Mouse (Mus musculus) kidney, embryonic 15.5 days (tissue): Measurements from ENCODE around the gene Cpsf4l. TPM values are rescaled to one million over a fixed set of nuclear protein-coding genes. Genes with fewer than 3 reads are reported as not detected.

ENCODE experiments used
- ATAC-seq: fragments of 200-750 bp; cut with Nextera tagmentation; replicated peaks from 2 replicates; pipeline ENCODE4 v1.8.0; 2017; ENCODE audit warnings: moderate TSS enrichment; ENCODE audit not compliant: low FRiP score
- H3K27ac ChIP-seq: fragments of 300-500 bp; sonication (generic); 2 replicates; pipeline ENCODE4 v1.5.1; 2015; ENCODE audit warnings: mild to moderate bottlenecking, inconsistent platforms
- H3K27me3 ChIP-seq: fragments of 300-500 bp; sonication (generic); 2 replicates; pipeline ENCODE4 v1.6.1; 2015; ENCODE audit warnings: inconsistent platforms
- H3K36me3 ChIP-seq: fragments of 300-500 bp; sonication (generic); 2 replicates; pipeline ENCODE4 v1.6.1; 2015; ENCODE audit warnings: inconsistent platforms
- H3K4me1 ChIP-seq: fragments of 300-500 bp; sonication (generic); 2 replicates; pipeline ENCODE4 v1.6.1; 2015; ENCODE audit warnings: inconsistent platforms
- H3K4me2 ChIP-seq: fragments of 300-500 bp; sonication (generic); 2 replicates; pipeline ENCODE4 v1.6.1; 2015; ENCODE audit warnings: moderate library complexity, mild to moderate bottlenecking, inconsistent platforms
- H3K4me3 ChIP-seq: fragments of 300-500 bp; sonication (generic); replicated peaks from 2 replicates; pipeline ENCODE4 v1.5.1; 2015; ENCODE audit warnings: mild to moderate bottlenecking, inconsistent platforms
- H3K9ac ChIP-seq: fragments of 300-500 bp; sonication (generic); 2 replicates; pipeline ENCODE4 v1.6.1; 2015; ENCODE audit warnings: mild to moderate bottlenecking, inconsistent platforms
- H3K9me3 ChIP-seq: fragments of 300-500 bp; sonication (generic); replicated peaks from 2 replicates; pipeline ENCODE4 v1.6.1; 2016; ENCODE audit warnings: inconsistent platforms
- WGBS: fragments of 180-500 bp; shearing (Covaris S2); methylation state at CpG from one replicate; pipeline ENCODE4 v1.1.7; 2015; ENCODE audit warnings: mixed read lengths; 5-methylcytosine and 5-hydroxymethylcytosine counted together
- polyA plus RNA-seq: library from polyadenylated mRNA; unstranded; fragments of >200 nt; fragmentation: Nextera tagmentation; extraction: Ambion mirVana; gene quantifications from 2 replicates; pipeline ENCODE4 v1.2.1, GENCODE M21; 2015

Cpsf4l gene
- polyA plus RNA-seq, 1 experiment from 2014 or later = 0.74 TPM

- Histone ChIP-seq H3K4me3 (no peak overlapping the region), H3K36me3 (peaks cover 99% of the 10 kb centered on the region), H3K4me1 (peaks cover 13% of the 10 kb centered on the region), H3K27me3 (no peaks in the 10 kb centered on the region), H3K9ac (no peak overlapping the region), H3K27ac (0 out of 2 replicates have a peak overlapping the region, but pooled peaks have one; percentile 14), H3K9me3 (no peaks in the 10 kb centered on the region), H3K4me2 (no peak overlapping the region)
- WGBS = 69% methylated on average over 4 of the region's 4 CpGs
- ATAC-seq = no peak
Observed at GRCm38 (mm10) chr11:113658763-113659162, 51.1 kb downstream of the Cpsf4l start.

DNA sequence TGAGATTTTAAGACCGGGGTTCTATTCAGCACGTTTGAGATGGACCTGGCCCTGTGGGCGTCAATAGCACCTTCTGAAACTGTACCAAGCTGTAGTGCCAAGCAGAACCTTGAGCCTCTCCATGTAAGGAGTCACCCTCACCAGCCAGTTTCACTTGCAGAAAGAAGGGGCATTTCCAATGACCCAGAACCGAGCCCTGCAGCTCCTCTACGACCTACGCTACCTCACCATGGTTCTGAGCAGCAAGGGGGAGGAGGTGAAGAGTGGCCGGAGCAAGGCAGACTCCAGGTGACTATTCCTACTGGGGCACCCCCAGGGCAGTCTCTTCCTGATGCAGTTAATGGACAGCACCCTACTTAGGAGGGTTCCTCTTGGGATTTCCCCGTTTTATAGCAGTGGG is 51.5 kb downstream of the Cpsf4l start:
- H3K27me3 ChIP-seq = no peaks in the 10 kb centered on the region
- H3K4me2 ChIP-seq = no peak overlapping the region
- H3K9me3 ChIP-seq = no peaks in the 10 kb centered on the region
- no peak for ATAC-seq
- H3K27ac ChIP-seq = 0 out of 2 replicates have a peak overlapping the region, but pooled peaks have one; percentile 14
- peaks cover 15% of the 10 kb centered on the region for H3K4me1 ChIP-seq
- no peak overlapping the region for H3K4me3 ChIP-seq
- H3K9ac ChIP-seq = no peak overlapping the region
- 68% methylated on average over 8 of the region's 8 CpGs for WGBS
- peaks cover 99% of the 10 kb centered on the region for H3K36me3 ChIP-seq

DNA sequence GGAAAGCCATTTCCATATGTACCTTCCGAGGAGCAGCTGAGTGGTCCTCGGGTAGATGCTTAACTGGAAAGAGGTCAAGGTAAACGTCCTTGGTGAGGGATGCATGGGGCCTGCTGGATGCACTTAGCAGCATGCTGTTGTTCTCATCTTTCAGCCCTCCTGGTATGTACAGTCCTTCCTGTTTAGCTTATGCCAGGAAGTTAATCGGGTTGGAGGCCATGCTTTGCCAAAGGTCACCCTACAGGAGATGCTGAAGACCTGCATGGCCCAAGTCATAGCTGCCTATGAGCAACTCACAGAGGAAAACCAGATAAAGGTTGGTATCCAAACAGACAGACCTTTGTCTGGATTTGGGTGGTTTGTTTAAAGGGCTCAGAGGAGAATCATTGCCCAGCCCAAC is 52.6 kb downstream of the Cpsf4l start:
- WGBS = 57% methylated on average over 4 of the region's 4 CpGs
- Histone ChIP-seq H3K27ac (no peak overlapping the region), H3K9me3 (no peaks in the 10 kb centered on the region), H3K4me2 (no peak overlapping the region), H3K36me3 (peaks cover 99% of the 10 kb centered on the region), H3K4me3 (no peak overlapping the region), H3K27me3 (no peaks in the 10 kb centered on the region), H3K4me1 (peaks cover 26% of the 10 kb centered on the region), H3K9ac (no peak overlapping the region)
- ATAC-seq = no peak

- 86% methylated on average over 8 of the region's 8 CpGs for WGBS
- no peaks in the 10 kb centered on the region for H3K27me3 ChIP-seq
- H3K4me3 ChIP-seq = no peak overlapping the region
- H3K27ac ChIP-seq = no peak overlapping the region
- no peaks in the 10 kb centered on the region for H3K9me3 ChIP-seq
- no peak overlapping the region for H3K9ac ChIP-seq
- peaks cover 33% of the 10 kb centered on the region for H3K4me1 ChIP-seq
- no peak for ATAC-seq
- peaks cover 97% of the 10 kb centered on the region for H3K36me3 ChIP-seq
- H3K4me2 ChIP-seq = no peak overlapping the region
Observed at GRCm38 (mm10) chr11:113656511-113656932, 53.3 kb downstream of the Cpsf4l start.

GRCm38 (mm10) chr11:113654561-113655270 is 55.1 kb downstream of the Cpsf4l start:
- Histone ChIP-seq H3K4me1 (peaks cover 47% of the 10 kb centered on the region), H3K27me3 (no peaks in the 10 kb centered on the region), H3K9ac (no peak overlapping the region), H3K4me3 (no peak overlapping the region), H3K9me3 (no peaks in the 10 kb centered on the region), H3K27ac (no peak overlapping the region), H3K36me3 (peaks cover 79% of the 10 kb centered on the region), H3K4me2 (no peak overlapping the region)
- ATAC-seq = no peak
- 85% methylated on average over 18 of the region's 18 CpGs for WGBS

DNA sequence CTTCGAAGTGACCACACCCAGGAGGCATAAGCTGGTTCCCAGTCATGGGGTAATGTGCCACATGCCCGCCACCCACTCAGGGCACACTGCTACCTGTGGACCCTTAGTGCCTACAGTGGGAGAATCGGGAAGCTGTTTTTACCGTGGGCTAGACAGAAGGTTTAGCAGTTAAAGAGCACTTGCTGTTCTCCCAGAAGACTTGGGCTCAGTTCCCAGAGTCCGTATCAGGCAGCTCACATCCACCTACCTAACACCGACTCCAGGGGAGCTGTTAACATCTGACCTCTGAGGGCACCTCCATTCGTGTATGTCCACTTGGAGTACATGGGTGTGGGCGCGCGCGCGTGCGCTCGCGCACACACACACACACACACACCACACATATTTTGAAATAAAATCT is 55.7 kb downstream of the Cpsf4l start:
- 90% methylated on average over 15 of the region's 15 CpGs for WGBS
- Histone ChIP-seq H3K4me1 (peaks cover 45% of the 10 kb centered on the region), H3K27ac (no peak overlapping the region), H3K9me3 (no peaks in the 10 kb centered on the region), H3K27me3 (no peaks in the 10 kb centered on the region), H3K9ac (no peak overlapping the region), H3K4me2 (no peak overlapping the region), H3K4me3 (no peak overlapping the region), H3K36me3 (peaks cover 73% of the 10 kb centered on the region)
- no peak for ATAC-seq

DNA sequence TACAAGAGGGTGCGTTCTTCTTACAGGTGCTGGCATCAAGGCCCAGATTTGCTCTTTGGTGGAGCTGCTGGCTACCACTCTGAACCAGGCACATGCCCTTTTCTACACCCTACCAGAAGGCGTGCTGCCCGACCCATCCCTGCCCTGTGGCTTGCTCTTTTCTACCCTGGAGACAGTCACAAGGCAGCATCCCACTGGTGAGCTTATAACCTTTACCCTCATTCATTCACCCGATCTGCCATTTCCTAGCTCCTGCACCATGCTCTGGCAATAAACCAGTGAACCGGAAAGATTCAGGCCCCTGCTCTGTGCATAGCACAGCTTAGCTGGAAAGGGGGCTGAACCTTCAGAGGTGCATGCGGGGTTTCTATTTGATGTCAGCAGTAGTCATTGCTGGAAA is 57.3 kb downstream of the Cpsf4l start:
- no peak overlapping the region for H3K9ac ChIP-seq
- H3K4me1 ChIP-seq = peaks cover 50% of the 10 kb centered on the region
- ATAC-seq = peak; percentile 43
- peaks cover 58% of the 10 kb centered on the region for H3K36me3 ChIP-seq
- H3K27me3 ChIP-seq = no peaks in the 10 kb centered on the region
- no peaks in the 10 kb centered on the region for H3K9me3 ChIP-seq
- peak overlapping the region; percentile 59; the same call in 1 of the 2 replicates for H3K27ac ChIP-seq
- H3K4me3 ChIP-seq = no peak overlapping the region
- 57% methylated on average over 6 of the region's 6 CpGs for WGBS
- H3K4me2 ChIP-seq = no peak overlapping the region

- Histone ChIP-seq H3K27ac (peak overlapping the region; percentile 59), H3K9me3 (no peaks in the 10 kb centered on the region), H3K4me3 (no peak overlapping the region), H3K4me1 (peaks cover 52% of the 10 kb centered on the region), H3K9ac (no peak overlapping the region), H3K27me3 (no peaks in the 10 kb centered on the region), H3K36me3 (peaks cover 52% of the 10 kb centered on the region), H3K4me2 (0 out of 2 replicates have a peak overlapping the region, but pooled peaks have one; percentile 69)
- WGBS = 51% methylated on average over 8 of the region's 8 CpGs
- ATAC-seq = peak; percentile 18; the same call in 1 of the 2 replicates
Observed at GRCm38 (mm10) chr11:113651907-113652273, 57.9 kb downstream of the Cpsf4l start.

DNA sequence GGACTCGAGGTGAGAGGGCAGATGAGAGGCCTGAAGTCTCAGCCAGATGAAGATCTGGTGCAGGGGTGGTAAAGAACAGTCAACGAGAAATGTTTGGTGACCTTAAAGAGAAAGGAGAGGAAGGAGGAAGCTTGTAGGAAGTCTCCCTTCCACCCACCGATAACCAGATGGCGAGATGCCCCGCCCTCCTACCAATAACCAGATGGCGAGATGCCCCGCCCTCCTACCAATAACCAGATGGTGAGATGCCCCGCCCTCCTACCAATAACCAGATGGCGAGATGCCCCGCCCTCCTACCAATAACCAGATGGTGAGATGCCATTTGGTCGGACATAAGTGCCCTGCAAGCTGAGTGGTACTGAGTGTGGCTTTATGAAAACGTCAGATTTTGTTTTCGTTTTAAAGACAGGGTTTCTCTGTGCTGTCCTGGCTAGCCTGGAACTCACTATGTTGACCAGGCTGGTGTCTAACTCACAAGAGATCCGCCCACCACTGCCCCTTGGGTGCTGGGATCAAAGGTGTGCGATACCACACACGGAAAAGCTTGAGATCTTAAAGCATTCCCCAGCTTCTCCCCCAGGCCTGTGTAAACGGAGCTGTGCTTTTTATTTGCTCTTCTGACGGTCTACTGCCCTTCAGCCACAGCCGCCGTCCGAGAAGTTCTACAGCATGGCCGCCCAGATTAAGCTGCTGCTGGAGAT is 58.5 kb downstream of the Cpsf4l start:
- Histone ChIP-seq H3K4me2 (peak overlapping the region; percentile 69; the same call in 1 of the 2 replicates), H3K4me3 (0 out of 2 replicates have a peak overlapping the region, but pooled peaks have one; percentile 5), H3K36me3 (peaks cover 46% of the 10 kb centered on the region), H3K4me1 (peaks cover 52% of the 10 kb centered on the region), H3K9ac (no peak overlapping the region), H3K9me3 (no peaks in the 10 kb centered on the region), H3K27ac (peak overlapping the region; percentile 24; the same call in 1 of the 2 replicates), H3K27me3 (no peaks in the 10 kb centered on the region)
- ATAC-seq = 0 out of 2 replicates have a peak, but pooled peaks have one; percentile 7
- WGBS = 49% methylated on average over 22 of the region's 22 CpGs

DNA sequence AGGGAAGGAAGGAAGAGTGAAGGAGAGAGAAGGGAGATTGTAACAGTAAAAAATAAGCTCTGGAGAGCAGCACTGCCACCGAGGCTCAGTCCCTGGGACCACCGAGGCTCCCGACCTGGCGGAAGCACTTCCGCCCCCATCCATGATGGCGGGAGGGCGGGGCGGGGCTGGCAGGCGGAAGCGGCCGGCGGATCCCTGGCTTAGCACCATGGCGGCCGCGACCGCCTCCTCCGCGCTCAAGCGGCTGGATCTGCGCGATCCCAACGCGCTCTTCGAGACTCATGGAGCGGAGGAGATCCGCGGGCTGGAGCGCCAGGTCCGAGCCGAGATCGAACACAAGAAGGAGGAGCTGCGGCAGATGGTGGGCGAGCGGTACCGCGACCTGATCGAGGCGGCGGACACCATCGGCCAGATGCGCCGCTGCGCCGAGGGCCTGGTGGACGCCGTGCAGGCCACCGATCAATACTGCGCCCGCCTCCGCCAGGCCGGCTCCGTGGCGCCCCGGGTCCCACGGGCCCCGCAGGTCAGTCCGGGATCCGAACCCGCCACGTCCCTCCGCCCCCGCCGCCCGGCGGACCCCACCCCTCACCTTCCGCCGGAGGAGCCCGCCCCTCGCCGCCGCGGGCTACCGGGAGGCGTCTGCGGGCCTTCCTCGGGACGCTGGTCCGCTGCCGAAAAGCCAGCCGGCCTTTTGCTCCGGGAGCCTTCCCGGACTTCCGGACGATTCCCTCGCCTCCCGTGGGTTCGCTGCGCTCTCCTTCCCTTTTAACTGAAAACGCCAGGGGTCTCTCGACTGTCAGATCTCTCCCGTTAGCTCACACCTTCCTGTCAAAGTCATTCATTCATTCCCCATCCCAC is 60.2 kb downstream of the Cpsf4l start, which contains the start of gene Slc39a11:
Slc39a11 (minus strand) TSS at position 727 of the 858 bp plus-strand sequence.
- H3K9me3 ChIP-seq = no peaks in the 10 kb centered on the region
- H3K36me3 ChIP-seq = peaks cover 29% of the 10 kb centered on the region
- H3K27ac ChIP-seq = peak within 1 kb of the TSS; percentile 89
- H3K9ac ChIP-seq = peak within 1 kb of the TSS; percentile 91
- H3K4me2 ChIP-seq = peak within 1 kb of the TSS; percentile 69
- under 1% methylated on average over 90 of the region's 91 CpGs for WGBS
- H3K4me3 ChIP-seq = peak within 1 kb of the TSS; percentile 98
- peak; percentile 62 for ATAC-seq
- H3K4me1 ChIP-seq = peaks cover 52% of the 10 kb centered on the region
- H3K27me3 ChIP-seq = no peaks in the 10 kb centered on the region

DNA sequence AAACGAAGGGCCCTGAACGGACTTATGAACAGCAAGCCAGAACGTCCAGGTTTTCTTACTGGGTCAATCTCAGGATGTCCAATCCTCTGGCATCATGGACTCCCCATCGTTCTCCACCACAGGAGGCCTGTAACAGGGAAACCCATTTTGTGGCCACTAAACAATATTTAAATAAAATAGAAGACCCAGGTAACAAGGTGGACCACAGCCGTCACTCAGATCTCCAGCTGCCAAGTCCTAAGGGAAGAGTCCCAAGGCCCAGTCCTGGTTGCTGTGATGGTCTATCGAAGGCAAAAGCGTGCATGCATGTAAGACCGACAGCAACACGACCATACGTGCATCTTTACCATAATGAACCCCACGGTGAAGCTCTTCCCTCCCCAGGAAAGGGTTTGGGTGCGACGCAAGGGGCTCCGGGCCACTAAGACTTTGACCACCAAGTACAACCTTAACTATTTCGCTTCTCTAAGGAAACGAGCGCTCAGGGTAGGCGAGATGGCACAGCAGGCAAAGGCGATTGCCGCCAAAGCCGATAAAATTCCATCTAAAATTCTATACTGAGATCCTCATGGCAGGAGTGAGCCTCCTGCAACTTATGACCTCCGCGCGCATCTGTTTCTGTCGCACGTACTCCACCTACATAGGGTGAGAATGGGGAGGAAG is 61.0 kb downstream of the Cpsf4l start, which contains the start of gene Cog1:
Cog1 (plus strand) TSS at position 480 of the 663 bp plus-strand sequence.
- H3K9me3 ChIP-seq = no peaks in the 10 kb centered on the region
- H3K4me3 ChIP-seq = peak within 1 kb of the TSS; percentile 98
- no peaks in the 10 kb centered on the region for H3K27me3 ChIP-seq
- ATAC-seq = no peak
- peak within 1 kb of the TSS; percentile 91 for H3K9ac ChIP-seq
- 42% methylated on average over 26 of the region's 26 CpGs for WGBS
- peak within 1 kb of the TSS; percentile 89 for H3K27ac ChIP-seq
- peak within 1 kb of the TSS; percentile 69 for H3K4me2 ChIP-seq
- H3K4me1 ChIP-seq = peaks cover 52% of the 10 kb centered on the region
- peaks cover 21% of the 10 kb centered on the region for H3K36me3 ChIP-seq
